Mouse (Mus musculus): ENCODE results near the gene Fgd5.
A peak's percentile ranks its signal among the peaks of the same experiment; 100 is the strongest.

GRCm38 (mm10) chr6:92091767-92092489, 113.2 kb downstream of the Fgd5 start:
- no peak for TF ChIP-seq CTCF (conservative IDR thresholded peaks at IDR 0.05 in 1 of 2, IDR thresholded peaks at IDR 0.05 in 1 of 2; ENCODE audit: low read depth in 2 of 2, low read length in 2 of 2)
- TF ChIP-seq EP300 (IDR thresholded peaks at IDR 0.05; ENCODE audit: low read length): no peak
- TF ChIP-seq NRF1 (IDR thresholded peaks at IDR 0.05; ENCODE audit: low read depth, low read length): peak; percentile 50; the same call in 1 of the 2 replicates
- TF ChIP-seq POLR2A (IDR thresholded peaks at IDR 0.05; ENCODE audit: low read depth, low read length): peak; percentile 40; the same call in 1 of the 2 replicates
- no peak for TF ChIP-seq E2F4 (IDR thresholded peaks at IDR 0.05; ENCODE audit: insufficient replicate concordance, low read depth, low read length)
- TF ChIP-seq MAX (IDR thresholded peaks at IDR 0.05; ENCODE audit: low read length): no peak; the same call in 1 of the 2 replicates
- TF ChIP-seq MAZ (IDR thresholded peaks at IDR 0.05; ENCODE audit: low read depth, low read length): peak; percentile 97
- TF ChIP-seq USF2 (conservative IDR thresholded peaks at IDR 0.05; ENCODE audit: low read depth, low read length): no peak
- TF ChIP-seq POLR2AphosphoS2 (IDR thresholded peaks at IDR 0.05; ENCODE audit: low read depth, low read length): 0 out of 2 replicates have a peak, but pooled peaks have one; percentile 26
- TF ChIP-seq GABPA (IDR thresholded peaks at IDR 0.05; ENCODE audit: insufficient replicate concordance, low read depth, low read length): no peak
- peak; percentile 62 for TF ChIP-seq SIN3A (IDR thresholded peaks at IDR 0.05; ENCODE audit: low read length)
- TF ChIP-seq ZKSCAN1 (IDR thresholded peaks at IDR 0.05; ENCODE audit: borderline replicate concordance, low read depth, low read length): no peak

Measured in CH12.LX (cell line).